Mouse (Mus musculus) lung, postnatal 25 days (tissue): ENCODE data around the gene Tac4.

ENCODE experiments used
- DNase-seq: peaks from one replicate; pipeline ENCODE4 v3.0.0; 2022; ENCODE audit warnings: low spot score

Tac4 gene

DNA sequence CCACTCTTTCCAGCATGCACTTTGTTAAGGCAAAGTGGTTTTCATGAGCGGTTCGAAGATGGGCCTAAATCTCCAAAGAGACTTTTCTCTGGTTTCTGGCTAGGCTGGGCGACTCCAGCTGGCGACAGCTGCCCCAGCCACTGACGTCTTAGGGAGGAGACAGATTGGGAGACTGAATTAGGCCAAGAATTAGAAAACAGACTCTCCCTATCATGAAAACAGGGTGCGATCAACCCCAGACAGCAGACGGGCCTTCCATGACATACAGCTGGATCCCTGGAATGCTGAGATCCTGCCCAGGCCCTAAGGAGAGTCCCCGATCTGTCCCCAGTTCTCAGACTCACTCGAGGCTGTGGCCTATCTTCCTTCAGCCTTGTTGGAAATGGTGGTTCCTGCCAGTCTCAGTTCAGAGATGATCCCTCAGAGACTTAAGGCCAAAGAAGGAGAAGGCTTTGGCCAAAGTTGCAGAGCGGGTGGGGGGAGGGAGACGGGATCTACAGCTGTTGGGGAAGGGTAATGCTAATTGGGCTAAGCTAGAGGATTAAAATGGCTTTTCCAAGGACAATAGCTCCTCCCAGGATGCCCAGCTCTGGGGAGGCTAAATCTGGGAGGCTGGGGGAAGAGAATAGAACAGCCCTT is 2.6 kb downstream of the Tac4 start:
- DNase-seq, result peak; percentile 55

DNA sequence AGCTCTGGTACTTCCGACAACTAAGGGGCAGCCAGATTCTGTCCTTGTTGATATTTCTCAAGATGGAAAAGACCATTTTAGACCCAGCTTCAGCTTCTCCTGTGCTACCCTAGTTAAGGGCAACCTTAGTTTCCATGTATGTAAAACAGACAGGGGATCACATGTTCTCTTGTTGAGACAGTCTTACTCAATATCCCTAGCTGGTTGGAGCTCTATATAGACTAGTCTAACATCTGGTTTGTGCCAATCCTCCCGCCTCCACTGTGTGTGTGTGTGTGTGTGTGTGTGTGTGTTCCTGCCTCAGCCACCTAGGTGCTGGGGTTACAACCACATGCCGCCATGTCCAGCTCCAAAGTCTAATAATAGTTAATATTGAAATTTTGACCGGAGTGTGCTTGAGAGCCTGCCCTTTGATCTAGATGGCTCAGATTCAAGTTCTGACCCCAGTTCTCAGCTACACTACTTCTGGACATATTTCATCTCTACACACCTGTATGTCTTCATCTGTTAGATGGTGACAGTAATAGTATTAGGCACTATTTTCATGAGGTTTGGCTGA is 3.2 kb downstream of the Tac4 start:
- no peak for DNase-seq

DNA sequence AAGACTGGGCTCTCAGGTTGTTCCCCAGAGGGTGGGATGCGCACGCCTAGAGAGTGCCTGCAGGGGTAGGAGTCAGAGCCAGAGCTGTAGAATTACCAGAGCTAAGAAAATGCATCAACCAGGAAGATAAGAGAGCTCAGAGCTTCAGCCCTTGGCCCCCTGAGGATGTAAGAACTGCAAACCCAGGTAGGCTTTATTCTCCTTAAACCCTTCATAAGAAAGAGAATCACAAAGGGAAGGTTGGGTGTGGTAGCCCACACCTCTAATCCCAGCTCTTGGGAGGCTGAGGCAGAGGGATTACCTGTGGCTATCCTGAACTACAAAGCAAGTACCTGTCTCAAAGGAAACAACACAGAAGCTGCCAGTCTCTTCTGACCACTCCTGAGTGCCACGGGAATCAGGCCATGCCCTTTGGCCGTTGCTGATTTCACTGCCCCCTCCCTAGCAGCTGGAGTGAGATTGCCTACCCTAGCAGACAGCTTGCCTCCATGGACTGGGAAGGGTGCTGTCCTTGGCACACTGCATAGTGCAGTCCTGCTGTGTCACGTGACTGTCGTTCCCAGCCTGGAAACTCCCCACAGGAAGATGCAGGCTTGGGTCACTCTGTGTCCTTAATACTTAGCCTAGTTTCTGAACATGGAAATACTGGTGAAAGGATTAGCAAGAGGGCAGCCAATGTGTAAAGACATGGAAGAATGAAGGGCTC is 5.4 kb downstream of the Tac4 start:
- peak; percentile 48 for DNase-seq

DNA sequence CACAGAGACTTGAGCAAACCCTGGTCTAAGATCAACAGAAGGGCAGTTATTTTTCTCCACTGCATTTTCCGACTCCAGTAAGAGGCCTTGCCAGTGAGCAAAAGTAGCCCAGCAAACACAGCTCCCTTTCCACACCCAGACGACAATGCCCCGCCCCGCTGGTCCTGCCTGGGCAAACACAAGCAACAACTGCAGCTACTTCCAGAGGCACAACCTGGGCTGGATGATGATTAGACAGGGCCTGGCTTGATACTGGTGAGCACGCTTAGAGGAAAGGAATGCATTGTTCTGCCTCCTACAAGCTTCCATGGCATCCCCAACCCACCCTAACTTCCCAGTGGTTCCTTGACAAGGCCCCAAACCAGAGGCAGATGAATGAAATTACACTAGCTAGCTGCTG is 12.3 kb downstream of the Tac4 start:
- no peak for DNase-seq

DNA sequence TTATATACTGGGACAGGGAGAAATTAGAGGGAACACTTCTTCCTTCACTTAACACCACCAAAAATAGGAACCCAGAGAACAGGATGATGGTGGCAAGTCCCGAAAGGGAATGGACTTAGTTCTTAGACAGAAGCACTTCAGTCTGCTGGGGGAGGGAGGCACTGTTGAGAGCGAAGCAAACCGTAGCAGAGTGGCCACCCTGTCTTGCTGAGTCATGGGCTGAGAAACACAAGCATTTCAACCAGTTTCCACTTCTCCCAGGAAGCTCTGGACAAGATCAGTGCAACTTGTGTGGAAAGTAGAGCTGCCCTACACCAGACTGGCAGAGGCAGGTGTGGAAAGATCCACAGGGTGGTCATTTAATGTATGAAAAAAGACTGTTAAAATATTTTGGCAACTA is 13.3 kb downstream of the Tac4 start:
- no peak for DNase-seq

DNA sequence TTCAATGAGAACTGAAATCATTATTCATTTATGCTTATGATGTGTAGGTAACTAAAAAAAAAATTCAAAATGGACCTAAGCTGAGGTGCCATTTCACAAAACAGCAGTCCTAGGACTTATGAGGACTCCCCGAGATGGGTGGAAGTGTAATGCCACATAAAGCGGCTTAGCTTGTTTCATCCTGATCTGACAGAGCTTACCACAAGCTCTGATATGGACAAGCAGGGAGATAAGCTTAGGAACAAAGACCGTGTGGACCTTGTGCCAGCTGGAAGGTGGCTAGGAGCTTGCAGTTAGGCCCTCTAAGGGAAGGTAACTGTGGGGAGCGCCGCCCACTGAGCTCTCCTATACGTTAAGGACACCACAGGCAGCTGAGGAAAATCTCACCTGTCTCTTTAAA is 14.7 kb downstream of the Tac4 start:
- no peak for DNase-seq

DNA sequence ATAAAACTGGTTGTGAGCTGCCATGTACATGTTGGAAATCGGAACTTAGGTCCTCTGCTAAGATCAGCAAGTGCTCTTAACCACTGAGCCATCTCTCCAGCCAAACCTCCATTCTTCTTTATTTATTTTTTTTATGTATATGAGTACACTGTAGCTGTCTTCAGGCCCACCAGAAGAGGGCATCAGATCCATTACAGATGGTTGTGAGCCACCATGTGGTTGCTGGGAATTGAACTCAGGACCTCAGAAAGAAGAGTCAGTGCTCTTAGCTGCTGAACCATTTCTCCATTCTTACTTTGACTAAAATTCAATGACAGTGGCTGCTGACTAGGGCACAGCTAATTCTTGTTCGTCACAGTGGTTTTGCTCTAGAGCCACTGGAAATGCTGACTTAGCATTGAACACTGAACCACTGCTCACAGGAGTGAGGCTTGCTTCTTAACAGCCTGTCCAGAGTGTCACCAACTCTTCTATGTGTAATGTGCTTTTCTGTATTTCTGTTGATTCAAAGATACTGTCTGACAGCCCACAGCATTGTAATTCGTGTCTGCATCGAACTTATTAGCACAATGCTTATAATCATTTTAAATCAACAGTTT is 17.8 kb downstream of the Tac4 start:
- DNase-seq, result no peak

DNA sequence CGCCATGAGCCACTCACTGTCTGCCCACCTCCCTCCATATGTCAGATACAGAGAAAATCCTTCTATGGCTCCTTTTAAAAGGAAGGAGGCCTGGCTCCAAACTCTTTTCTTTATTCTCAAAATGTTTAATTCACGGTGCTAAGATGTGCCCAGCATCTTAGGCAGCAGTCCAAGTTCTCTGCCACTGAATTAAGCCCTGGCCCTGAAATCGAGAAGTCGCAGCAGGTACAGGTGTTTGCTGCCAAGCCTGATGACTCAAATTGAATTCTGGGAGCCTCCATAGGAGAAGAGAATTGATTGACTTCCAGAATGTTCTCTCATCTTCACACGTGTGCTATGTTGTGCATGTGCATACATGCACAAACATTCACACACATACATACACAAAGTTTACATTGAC is 21.0 kb downstream of the Tac4 start:
- DNase-seq, result no peak

DNA sequence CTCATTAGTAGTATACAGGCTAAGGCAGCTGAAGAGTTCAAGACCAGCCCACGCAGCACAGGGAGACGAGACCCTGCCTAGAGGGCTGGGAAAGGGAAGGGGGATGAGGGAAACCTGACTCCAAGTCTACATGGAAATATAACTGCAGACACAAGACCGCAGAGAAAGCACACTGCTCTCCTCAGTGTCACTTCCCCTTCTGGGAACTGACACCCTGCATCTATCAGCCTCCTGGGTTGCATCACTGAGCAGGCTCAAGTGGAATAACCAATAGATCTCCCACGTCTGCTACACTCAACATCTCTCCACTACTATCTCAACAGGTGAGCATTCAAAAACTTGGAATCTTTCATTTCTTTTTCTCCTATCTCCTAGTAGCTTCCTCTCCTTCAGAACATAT is 30.7 kb downstream of the Tac4 start:
- peak; percentile 19 for DNase-seq

DNA sequence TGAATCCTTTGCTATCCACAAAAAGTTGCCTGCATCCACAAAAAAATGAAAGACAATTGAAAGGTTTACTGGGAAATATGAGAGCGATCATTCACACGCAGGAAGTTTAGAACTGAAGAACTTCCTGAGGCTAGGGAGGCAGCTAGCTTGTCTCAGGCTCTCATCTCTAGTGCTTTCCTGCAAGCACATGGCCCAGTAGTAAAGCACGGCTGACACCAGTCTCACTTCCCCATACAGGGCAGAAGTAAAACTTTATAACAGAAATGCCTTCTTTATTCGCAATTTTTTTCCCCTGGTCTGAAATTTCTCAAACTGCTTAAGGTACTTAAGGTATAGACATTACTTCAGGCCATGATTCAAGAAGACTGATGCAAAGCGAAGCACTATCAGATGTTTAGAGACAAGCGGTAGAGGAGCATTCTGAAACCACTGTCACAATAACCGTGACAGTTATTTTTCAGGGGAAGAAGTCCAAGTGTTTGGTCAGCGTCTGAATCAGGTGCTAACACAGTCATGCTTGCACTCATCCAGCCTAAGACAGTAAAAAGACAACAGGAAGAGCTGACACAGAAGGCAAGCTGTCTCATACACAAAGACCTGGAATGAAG is 31.8 kb downstream of the Tac4 start:
- peak; percentile 33 for DNase-seq

DNA sequence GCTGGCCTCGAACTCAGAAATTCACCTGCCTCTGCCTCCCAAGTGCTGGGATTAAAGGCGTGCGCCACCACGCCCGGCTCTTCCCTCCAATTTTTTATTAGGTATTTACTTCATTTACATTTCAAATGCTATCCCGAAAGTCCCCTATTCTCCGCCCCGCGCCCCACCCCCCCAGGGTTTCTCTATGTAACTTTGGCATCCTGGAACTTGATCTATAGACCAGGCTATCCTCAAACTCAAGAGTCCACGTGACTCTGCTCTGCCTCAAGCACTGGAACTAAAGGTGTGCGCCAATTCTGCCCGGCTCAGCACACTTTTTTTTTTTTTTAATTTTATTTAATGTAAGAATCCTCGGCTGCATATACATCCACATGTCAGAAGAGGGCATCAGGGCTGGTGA is 34.4 kb downstream of the Tac4 start:
- no peak for DNase-seq

DNA sequence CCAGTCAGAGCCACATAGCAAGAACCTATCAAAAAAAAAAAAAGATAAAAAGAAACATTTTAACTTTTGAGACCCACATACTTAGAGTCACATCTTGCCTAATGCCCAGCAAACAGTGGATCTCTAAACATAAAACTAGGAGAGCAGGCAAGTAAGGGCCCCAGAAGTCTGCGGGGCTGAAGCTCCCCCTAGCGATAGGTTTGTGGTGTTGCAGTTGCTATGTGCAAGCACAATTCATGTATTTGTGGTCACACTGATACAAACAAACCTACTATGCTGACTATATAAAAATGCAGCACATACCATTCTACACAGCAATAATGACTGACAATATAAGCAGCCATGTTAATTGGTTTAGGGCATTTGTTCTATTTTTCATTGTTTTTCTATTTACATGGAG is 36.8 kb downstream of the Tac4 start:
- DNase-seq, result peak; percentile 30

DNA sequence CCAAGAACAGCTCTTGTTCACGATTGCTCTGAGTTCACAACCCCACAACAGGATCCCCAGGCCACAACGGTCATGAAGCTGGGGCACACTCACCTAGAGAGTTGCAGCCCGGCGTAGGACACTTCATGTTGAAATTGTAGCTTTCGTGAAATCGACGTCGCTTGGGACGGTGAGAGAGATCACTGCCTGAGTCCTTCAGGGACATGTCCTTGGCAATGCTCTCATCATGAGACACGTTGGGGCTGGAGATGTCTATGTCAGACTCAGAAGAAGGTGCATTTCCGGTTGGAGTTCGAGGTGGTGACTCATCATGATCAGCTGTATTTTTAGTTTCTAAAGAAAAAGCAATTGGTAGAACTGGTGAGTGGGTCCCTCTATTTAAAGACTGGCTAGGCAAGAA is 38.6 kb downstream of the Tac4 start:
- no peak for DNase-seq

DNA sequence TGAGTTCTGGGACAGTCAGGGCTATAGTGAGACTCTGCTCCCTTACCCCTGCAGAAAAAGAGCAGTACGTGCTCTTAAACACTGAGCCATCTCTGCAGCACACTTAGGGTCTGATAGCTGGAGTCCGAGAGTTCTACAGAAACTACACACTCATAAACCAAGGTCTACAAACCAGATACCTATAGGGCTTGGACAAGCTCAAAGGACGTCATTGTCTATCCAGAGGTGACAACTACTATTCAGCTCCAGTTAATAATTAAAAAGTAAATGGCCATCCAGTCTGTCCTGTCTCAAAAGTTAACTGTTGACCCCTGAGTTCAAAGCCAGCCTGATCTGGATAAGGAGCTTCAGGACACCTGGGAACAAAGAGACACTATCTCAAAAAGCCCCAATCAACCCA is 40.4 kb downstream of the Tac4 start:
- no peak for DNase-seq

DNA sequence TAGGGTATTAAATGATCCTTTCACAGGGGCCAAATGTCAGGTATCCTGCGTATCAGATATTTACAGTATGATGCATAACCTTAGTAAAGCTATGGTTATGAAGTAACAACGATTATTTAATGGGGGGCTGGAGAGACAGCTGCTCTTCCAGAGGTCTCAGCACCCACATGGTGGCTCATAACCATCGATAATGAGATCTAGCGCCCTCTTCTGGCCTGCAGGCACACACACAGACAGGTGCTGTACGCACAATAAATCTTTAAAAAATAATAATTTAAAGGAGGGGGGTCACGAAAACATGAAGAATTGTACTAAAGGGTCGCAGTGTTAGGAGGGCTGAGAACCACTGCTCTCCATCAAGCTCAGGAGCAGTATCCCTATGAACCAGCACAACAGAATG is 44.3 kb downstream of the Tac4 start:
- no peak for DNase-seq

DNA sequence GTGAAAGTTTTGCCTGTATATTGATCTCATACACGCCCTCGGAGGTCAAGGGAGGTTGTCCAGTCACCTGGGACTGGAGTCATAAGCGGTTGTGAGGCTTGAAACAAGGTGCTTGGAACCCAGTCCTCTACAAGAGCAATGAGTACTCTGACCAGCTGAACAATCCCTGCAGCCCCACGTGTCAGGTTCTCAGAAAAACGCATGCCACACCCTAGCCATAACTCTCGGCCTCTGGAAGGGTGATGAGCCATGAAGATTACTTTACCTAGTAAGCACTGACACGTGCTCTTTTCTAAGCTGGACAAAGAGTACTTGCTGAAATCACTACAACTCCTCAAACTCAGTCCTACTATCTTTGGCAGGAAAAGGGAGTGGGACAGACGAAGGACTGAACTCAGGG is 46.2 kb downstream of the Tac4 start:
- DNase-seq, result no peak

DNA sequence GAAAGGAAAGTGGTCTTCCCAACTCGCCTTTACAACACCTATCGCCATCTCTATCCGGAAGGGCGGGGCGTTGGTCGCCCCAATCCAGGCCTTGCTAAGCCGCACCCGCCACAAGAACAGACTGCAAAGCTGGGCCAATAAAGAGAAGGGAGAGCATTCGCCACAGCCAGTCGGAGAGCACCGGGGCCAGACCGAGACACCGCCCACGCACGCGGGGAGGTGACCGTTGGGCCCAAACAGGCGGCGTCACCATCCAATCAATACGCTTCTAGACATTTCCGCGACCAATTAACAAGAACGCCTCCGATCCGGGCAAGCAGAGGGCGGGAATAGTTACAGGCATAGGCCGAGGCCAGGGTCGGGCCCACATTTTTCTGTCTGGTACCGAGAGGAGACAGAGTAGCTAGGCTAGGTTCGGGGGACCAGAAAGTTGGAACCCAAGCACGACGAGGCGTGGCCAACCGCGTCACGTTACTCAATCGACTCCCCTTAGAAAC is 48.2 kb downstream of the Tac4 start:
- peak; percentile 98 for DNase-seq

DNA sequence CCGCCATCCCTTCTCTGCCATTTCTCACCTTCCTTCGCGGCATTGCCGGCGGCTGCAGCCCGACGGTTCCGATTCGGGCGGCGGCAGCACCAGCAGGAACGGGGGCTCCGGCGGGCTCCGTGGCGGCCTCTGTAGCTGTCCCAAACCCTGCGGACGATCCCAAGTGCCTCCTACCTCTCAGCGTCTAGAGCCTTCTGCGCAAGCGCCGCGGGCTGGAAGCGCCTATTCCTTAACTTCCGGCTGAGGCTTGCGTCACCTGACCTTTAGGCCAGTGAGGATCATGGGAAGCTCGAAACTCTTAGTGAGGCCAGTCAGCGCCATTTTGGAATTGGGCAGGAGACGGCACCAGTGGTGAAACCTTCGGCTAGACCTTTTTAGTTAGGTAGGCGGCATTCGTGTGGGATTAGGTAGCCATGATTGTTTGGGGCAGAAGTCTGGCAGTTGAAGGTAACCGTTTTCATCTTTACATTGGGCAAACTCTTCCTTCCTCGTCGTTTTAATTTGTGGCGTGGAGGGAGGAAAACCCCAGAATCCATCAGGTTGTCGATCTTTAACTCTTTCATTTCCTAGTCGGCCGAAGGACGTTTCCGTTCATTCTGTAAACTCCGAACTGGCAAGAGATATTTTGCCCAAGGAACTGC is 48.8 kb downstream of the Tac4 start, which contains the start of gene Kat7:
Gene Kat7, minus strand, starts transcription at position 240 of the 641 bp plus-strand sequence.
- peak; percentile 100 for DNase-seq

DNA sequence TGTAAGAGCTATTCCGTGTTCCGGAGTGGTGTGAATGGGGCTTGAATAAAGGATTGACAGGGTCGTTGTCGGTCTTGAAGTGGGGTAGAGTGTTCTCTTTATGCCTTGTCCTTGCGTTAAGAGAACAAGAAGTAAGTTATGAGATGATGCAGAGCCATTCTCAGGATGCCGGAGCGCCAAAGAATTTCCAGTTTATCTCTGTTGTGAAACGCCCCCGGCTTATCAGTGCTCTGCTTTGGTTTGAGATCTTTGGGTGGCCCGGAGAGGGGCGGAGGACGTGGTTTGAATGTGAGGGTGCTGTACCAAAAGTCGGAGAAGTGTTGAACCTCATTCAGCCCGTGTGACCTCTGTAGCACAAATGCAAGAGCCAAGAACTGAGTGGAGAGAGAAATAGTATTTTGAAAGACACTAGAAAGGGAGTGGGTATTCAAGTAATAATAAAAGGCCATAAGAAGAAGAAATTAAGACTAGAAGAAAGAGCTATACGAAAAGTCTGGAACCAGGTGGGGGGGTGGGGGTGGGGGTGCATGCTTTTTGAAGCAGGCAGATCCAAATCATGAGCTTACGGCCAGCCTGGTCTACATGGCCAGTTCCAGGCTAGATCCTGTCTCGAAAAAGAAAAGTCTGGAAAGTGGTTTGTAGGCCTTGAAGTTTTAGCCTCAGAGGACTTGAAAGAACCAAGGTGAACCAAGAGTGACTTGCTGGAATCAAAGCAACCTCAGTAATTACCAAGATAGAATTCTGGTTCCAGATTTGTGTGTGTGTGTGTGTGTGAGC is 49.5 kb downstream of the Tac4 start:
- peak; percentile 35 for DNase-seq

DNA sequence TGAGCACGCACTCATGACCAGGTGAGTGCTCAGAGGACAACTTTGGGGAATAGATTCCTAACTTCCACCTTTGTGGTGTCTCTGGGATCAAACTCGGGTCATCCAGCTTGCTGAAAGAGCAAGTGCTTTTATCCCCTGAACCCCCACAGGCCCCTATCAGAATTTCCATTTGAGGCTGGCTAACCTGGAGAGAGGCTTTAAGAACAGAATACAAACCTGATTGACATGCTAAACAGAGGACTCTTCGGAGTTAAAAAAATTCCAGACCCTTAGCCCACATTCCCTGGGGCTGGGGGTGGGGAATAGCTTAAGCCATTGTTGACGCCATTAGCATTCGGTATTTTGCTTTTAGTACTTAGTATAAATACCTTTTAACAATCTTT is 50.1 kb downstream of the Tac4 start:
- DNase-seq, result no peak

DNA sequence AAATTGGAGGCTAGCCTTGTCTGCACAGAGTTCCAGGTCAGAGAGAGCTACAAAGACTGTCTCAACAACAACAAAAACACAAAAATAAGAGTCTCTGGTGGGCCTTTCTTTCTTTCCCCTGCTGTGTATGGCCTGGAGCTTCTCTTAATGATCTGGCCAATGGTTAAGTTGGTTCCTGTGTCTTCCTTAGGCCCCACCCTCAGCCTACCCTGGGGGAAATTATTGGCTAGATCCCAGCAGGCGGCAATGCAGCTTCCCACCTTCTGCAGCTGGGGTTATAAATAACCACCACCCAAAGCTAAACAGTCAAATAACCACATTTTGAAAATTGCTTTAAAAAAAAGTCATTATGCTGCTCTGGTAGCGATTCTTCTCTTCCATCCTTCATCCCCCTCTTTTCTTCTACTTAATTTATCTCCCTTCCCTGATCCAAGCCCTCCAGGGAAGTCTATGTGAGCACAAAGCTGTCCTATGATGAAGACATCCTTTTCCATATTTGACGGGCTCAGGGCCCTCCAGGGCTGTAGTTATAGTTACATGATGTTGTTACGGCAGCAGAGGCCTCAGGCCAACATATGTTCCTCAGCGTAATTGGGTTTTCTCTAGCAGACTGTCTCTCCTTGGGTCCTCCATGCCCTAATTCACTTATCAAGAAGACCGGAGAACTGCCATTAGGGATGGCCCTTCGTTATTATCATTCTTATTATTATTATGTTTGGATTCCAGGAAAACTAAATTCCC is 54.1 kb downstream of the Tac4 start:
- no peak for DNase-seq
